Mouse (Mus musculus): Measurements from ENCODE around the gene Wbp1l. TPM values are rescaled to one million over a fixed set of nuclear protein-coding genes. Genes with fewer than 3 reads are reported as not detected.
A peak's percentile ranks its signal among the peaks of the same experiment; 100 is the strongest.

The Wbp1l gene
- polyA plus RNA-seq (2014; fragmentation: Nextera tagmentation; extraction: Ambion mirVana) = 27.5 and 33.8 TPM in 2 replicates

- peaks cover 14% of the 10 kb centered on the region; the same call in 1 of the 2 replicates for H3K4me1 ChIP-seq (ENCODE audit: control insufficient read depth, insufficient read depth, low read length)
- H3K27ac ChIP-seq (replicated peaks; ENCODE audit: low read depth, low read length) = peak within 1 kb of the TSS; percentile 70
- DNase-seq (peak; percentile 98), ATAC-seq (ENCODE audit: low FRiP score, low TSS enrichment) (peak; percentile 100)
- H3K4me2 ChIP-seq (ENCODE audit: low read length) = peak within 1 kb of the TSS; percentile 93
- H3K36me3 ChIP-seq (ENCODE audit: control insufficient read depth, insufficient read depth, low read length) = peaks cover 21% of the 10 kb centered on the region
- H3K4me3 ChIP-seq (replicated peaks; ENCODE audit: low read depth, low read length) = peak within 1 kb of the TSS; percentile 95
- under 1% methylated on average over 22 of the region's 22 CpGs for WGBS
- H3K9me3 ChIP-seq (ENCODE audit: control insufficient read depth, low read length) = no peaks in the 10 kb centered on the region
- H3K27me3 ChIP-seq (ENCODE audit: control insufficient read depth, insufficient read depth, low read length) = no peaks in the 10 kb centered on the region
- peak within 1 kb of the TSS; percentile 78 for H3K9ac ChIP-seq (replicated peaks; ENCODE audit: low read length)
These were observed at the start of gene Wbp1l for GRCm38 (mm10) chr19:46598720-46599252. Wbp1l (plus strand) TSS chr19:46599084.

- Histone ChIP-seq H3K4me1 (ENCODE audit: control insufficient read depth, insufficient read depth, low read length) (peaks cover 5% of the 10 kb centered on the region; the same call in 1 of the 2 replicates), H3K27me3 (ENCODE audit: control insufficient read depth, insufficient read depth, low read length) (no peaks in the 10 kb centered on the region), H3K4me3 (replicated peaks; ENCODE audit: low read depth, low read length) (no peak overlapping the region), H3K4me2 (ENCODE audit: low read length) (no peak overlapping the region), H3K36me3 (ENCODE audit: control insufficient read depth, insufficient read depth, low read length) (peaks cover 55% of the 10 kb centered on the region), H3K27ac (replicated peaks; ENCODE audit: low read depth, low read length) (no peak overlapping the region), H3K9ac (replicated peaks; ENCODE audit: low read length) (no peak overlapping the region), H3K9me3 (ENCODE audit: control insufficient read depth, low read length) (no peaks in the 10 kb centered on the region)
- 91% methylated on average over 4 of the region's 4 CpGs for WGBS
- DNase-seq (no peak), ATAC-seq (ENCODE audit: low FRiP score, low TSS enrichment) (no peak)
These were observed 48.5 kb upstream of the Wbp1l start for GRCm38 (mm10) chr19:46550385-46550784.

GRCm38 (mm10) chr19:46552496-46552895 lies 46.4 kb upstream of the Wbp1l start:
- Histone ChIP-seq H3K9ac (replicated peaks; ENCODE audit: low read length) (no peak overlapping the region), H3K27me3 (ENCODE audit: control insufficient read depth, insufficient read depth, low read length) (no peaks in the 10 kb centered on the region), H3K9me3 (ENCODE audit: control insufficient read depth, low read length) (no peaks in the 10 kb centered on the region), H3K36me3 (ENCODE audit: control insufficient read depth, insufficient read depth, low read length) (peaks cover 69% of the 10 kb centered on the region), H3K27ac (replicated peaks; ENCODE audit: low read depth, low read length) (no peak overlapping the region), H3K4me3 (replicated peaks; ENCODE audit: low read depth, low read length) (no peak overlapping the region), H3K4me1 (ENCODE audit: control insufficient read depth, insufficient read depth, low read length) (peaks cover 5% of the 10 kb centered on the region; the same call in 1 of the 2 replicates), H3K4me2 (ENCODE audit: low read length) (no peak overlapping the region)
- ATAC-seq (ENCODE audit: low FRiP score, low TSS enrichment) (no peak), DNase-seq (no peak)
- WGBS = 92% methylated on average over 4 of the region's 4 CpGs

GRCm38 (mm10) chr19:46553541-46553955 lies 45.3 kb upstream of the Wbp1l start:
- no peak overlapping the region; the same call in 1 of the 2 replicates for H3K9ac ChIP-seq (replicated peaks; ENCODE audit: low read length)
- H3K9me3 ChIP-seq (ENCODE audit: control insufficient read depth, low read length) = no peaks in the 10 kb centered on the region
- 0 out of 2 replicates have a peak overlapping the region, but pooled peaks have one; percentile 5 for H3K27ac ChIP-seq (replicated peaks; ENCODE audit: low read depth, low read length)
- peaks cover 71% of the 10 kb centered on the region for H3K36me3 ChIP-seq (ENCODE audit: control insufficient read depth, insufficient read depth, low read length)
- no peak overlapping the region for H3K4me2 ChIP-seq (ENCODE audit: low read length)
- ATAC-seq (ENCODE audit: low FRiP score, low TSS enrichment) (no peak), DNase-seq (peak; percentile 88)
- H3K4me1 ChIP-seq (ENCODE audit: control insufficient read depth, insufficient read depth, low read length) = peaks cover 5% of the 10 kb centered on the region; the same call in 1 of the 2 replicates
- 55% methylated on average over 11 of the region's 11 CpGs for WGBS
- H3K27me3 ChIP-seq (ENCODE audit: control insufficient read depth, insufficient read depth, low read length) = no peaks in the 10 kb centered on the region
- H3K4me3 ChIP-seq (replicated peaks; ENCODE audit: low read depth, low read length) = no peak overlapping the region

GRCm38 (mm10) chr19:46558009-46558408 lies 40.9 kb upstream of the Wbp1l start:
- 81% methylated on average over 8 of the region's 8 CpGs for WGBS
- no peak overlapping the region for H3K4me2 ChIP-seq (ENCODE audit: low read length)
- DNase-seq = no peak
- H3K9me3 ChIP-seq (ENCODE audit: control insufficient read depth, low read length) = no peaks in the 10 kb centered on the region
- H3K4me1 ChIP-seq (ENCODE audit: control insufficient read depth, insufficient read depth, low read length) = peaks cover 5% of the 10 kb centered on the region; the same call in 1 of the 2 replicates
- peaks cover 45% of the 10 kb centered on the region for H3K36me3 ChIP-seq (ENCODE audit: control insufficient read depth, insufficient read depth, low read length)
- H3K27me3 ChIP-seq (ENCODE audit: control insufficient read depth, insufficient read depth, low read length) = no peaks in the 10 kb centered on the region
- H3K9ac ChIP-seq (replicated peaks; ENCODE audit: low read length) = no peak overlapping the region
- H3K27ac ChIP-seq (replicated peaks; ENCODE audit: low read depth, low read length) = no peak overlapping the region
- ATAC-seq (ENCODE audit: low FRiP score, low TSS enrichment) = no peak
- no peak overlapping the region for H3K4me3 ChIP-seq (replicated peaks; ENCODE audit: low read depth, low read length)

GRCm38 (mm10) chr19:46558631-46559030 lies 40.3 kb upstream of the Wbp1l start:
- Histone ChIP-seq H3K9ac (replicated peaks; ENCODE audit: low read length) (no peak overlapping the region), H3K36me3 (ENCODE audit: control insufficient read depth, insufficient read depth, low read length) (peaks cover 45% of the 10 kb centered on the region), H3K4me2 (ENCODE audit: low read length) (no peak overlapping the region), H3K4me3 (replicated peaks; ENCODE audit: low read depth, low read length) (no peak overlapping the region), H3K9me3 (ENCODE audit: control insufficient read depth, low read length) (no peaks in the 10 kb centered on the region), H3K27me3 (ENCODE audit: control insufficient read depth, insufficient read depth, low read length) (no peaks in the 10 kb centered on the region), H3K4me1 (ENCODE audit: control insufficient read depth, insufficient read depth, low read length) (peaks cover 4% of the 10 kb centered on the region; the same call in 1 of the 2 replicates), H3K27ac (replicated peaks; ENCODE audit: low read depth, low read length) (no peak overlapping the region)
- 78% methylated on average over 12 of the region's 12 CpGs for WGBS
- ATAC-seq (ENCODE audit: low FRiP score, low TSS enrichment) (no peak), DNase-seq (no peak)

- no peaks in the 10 kb centered on the region for H3K9me3 ChIP-seq (ENCODE audit: control insufficient read depth, low read length)
- ATAC-seq (ENCODE audit: low FRiP score, low TSS enrichment) (no peak), DNase-seq (peak; percentile 82)
- 31% methylated on average over 1 of the region's 1 CpGs for WGBS
- H3K4me1 ChIP-seq (ENCODE audit: control insufficient read depth, insufficient read depth, low read length) = no peaks in the 10 kb centered on the region
- no peak overlapping the region for H3K27ac ChIP-seq (replicated peaks; ENCODE audit: low read depth, low read length)
- no peak overlapping the region for H3K4me2 ChIP-seq (ENCODE audit: low read length)
- peaks cover 15% of the 10 kb centered on the region for H3K36me3 ChIP-seq (ENCODE audit: control insufficient read depth, insufficient read depth, low read length)
- H3K9ac ChIP-seq (replicated peaks; ENCODE audit: low read length) = no peak overlapping the region
- no peak overlapping the region for H3K4me3 ChIP-seq (replicated peaks; ENCODE audit: low read depth, low read length)
- H3K27me3 ChIP-seq (ENCODE audit: control insufficient read depth, insufficient read depth, low read length) = no peaks in the 10 kb centered on the region
These were observed 36.8 kb upstream of the Wbp1l start for GRCm38 (mm10) chr19:46562132-46562531.

GRCm38 (mm10) chr19:46562581-46563515 lies 36.0 kb upstream of the Wbp1l start:
- no peaks in the 10 kb centered on the region for H3K4me1 ChIP-seq (ENCODE audit: control insufficient read depth, insufficient read depth, low read length)
- no peak overlapping the region for H3K27ac ChIP-seq (replicated peaks; ENCODE audit: low read depth, low read length)
- no peak overlapping the region for H3K4me2 ChIP-seq (ENCODE audit: low read length)
- H3K27me3 ChIP-seq (ENCODE audit: control insufficient read depth, insufficient read depth, low read length) = no peaks in the 10 kb centered on the region
- no peak for ATAC-seq (ENCODE audit: low FRiP score, low TSS enrichment)
- WGBS = 89% methylated on average over 14 of the region's 14 CpGs
- H3K9me3 ChIP-seq (ENCODE audit: control insufficient read depth, low read length) = no peaks in the 10 kb centered on the region
- H3K4me3 ChIP-seq (replicated peaks; ENCODE audit: low read depth, low read length) = no peak overlapping the region
- no peak for DNase-seq
- no peak overlapping the region for H3K9ac ChIP-seq (replicated peaks; ENCODE audit: low read length)
- peaks cover 8% of the 10 kb centered on the region for H3K36me3 ChIP-seq (ENCODE audit: control insufficient read depth, insufficient read depth, low read length)

All from midbrain, embryonic 14.5 days (tissue).